Mouse (Mus musculus) liver, adult 2 months (tissue): ENCODE measurements around the gene B230307C23Rik.

Source experiments
- CTCF ChIP-seq: fragments of 200-500 bp; IDR thresholded peaks from 2 replicates; pipeline ENCODE4 v1.5.1; 2011; ENCODE audit warnings: low read depth, low read length, control low read depth
- POLR2A ChIP-seq: fragments of 200-500 bp; IDR thresholded peaks from 2 replicates; pipeline ENCODE4 v1.6.1; 2011; ENCODE audit warnings: low read length, control low read depth; ENCODE audit not compliant: insufficient read depth; ENCODE audit errors: extremely low read depth

DNA sequence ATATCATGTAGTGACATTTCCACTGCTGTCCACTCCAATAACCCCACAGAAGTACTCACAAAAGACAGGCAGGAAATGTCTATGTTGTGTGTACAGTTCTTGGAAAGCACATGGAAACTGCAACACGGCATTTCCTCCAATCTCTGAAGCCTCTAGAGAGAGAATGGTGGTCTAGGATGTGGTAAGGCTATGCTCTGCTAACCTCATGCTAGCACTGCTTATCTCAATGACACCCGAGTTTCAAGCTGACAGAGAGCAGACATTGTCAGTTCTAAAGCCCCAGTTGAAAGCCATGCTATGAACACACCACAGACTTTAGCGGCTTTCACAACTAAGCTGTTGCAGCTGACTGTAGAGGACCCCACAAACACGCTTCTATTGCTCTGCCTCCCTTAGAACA is 48.3 kb upstream of the B230307C23Rik start:
- no peak for TF ChIP-seq CTCF
- no peak for TF ChIP-seq POLR2A
